Mouse (Mus musculus): ENCODE data around the gene Aldh8a1. TPM values are rescaled to one million over a fixed set of nuclear protein-coding genes. Genes with fewer than 3 reads are reported as not detected.
A peak's percentile ranks its signal among the peaks of the same experiment; 100 is the strongest.

The Aldh8a1 gene
- polyA plus RNA-seq, 1 experiment, result 0.16 TPM

- Histone ChIP-seq H3K27ac (ENCODE audit: control insufficient read depth, insufficient read depth, low read length) (no peak overlapping the region), H3K4me1 (replicated peaks; ENCODE audit: control insufficient read depth, insufficient read depth, low read length) (no peaks in the 10 kb centered on the region), H3K27me3 (ENCODE audit: control insufficient read depth, insufficient read depth, low read length) (no peaks in the 10 kb centered on the region), H3K4me3 (ENCODE audit: control insufficient read depth, insufficient read depth, low read length) (no peak overlapping the region), H3K36me3 (ENCODE audit: control insufficient read depth, insufficient read depth, low read length) (peaks cover 36% of the 10 kb centered on the region)
- DNase-seq, result no peak
- 89% methylated on average over 4 of the region's 4 CpGs for WGBS
- TF ChIP-seq POLR2A (IDR thresholded peaks at IDR 0.05; ENCODE audit: control insufficient read depth, extremely low read depth, insufficient read depth, low read length, poor library complexity) (no peak), CTCF (IDR thresholded peaks at IDR 0.05; ENCODE audit: borderline replicate concordance, control insufficient read depth, extremely low read depth, insufficient read depth, low read length, poor library complexity) (no peak)
These were observed 11.2 kb upstream of the Aldh8a1 start for GRCm38 (mm10) chr10:21365897-21366296.

GRCm38 (mm10) chr10:21366471-21366870, 10.6 kb upstream of the Aldh8a1 start:
- Histone ChIP-seq H3K36me3 (ENCODE audit: control insufficient read depth, insufficient read depth, low read length) (peaks cover 32% of the 10 kb centered on the region), H3K27me3 (ENCODE audit: control insufficient read depth, insufficient read depth, low read length) (no peaks in the 10 kb centered on the region), H3K4me1 (replicated peaks; ENCODE audit: control insufficient read depth, insufficient read depth, low read length) (no peaks in the 10 kb centered on the region), H3K4me3 (ENCODE audit: control insufficient read depth, insufficient read depth, low read length) (no peak overlapping the region), H3K27ac (ENCODE audit: control insufficient read depth, insufficient read depth, low read length) (no peak overlapping the region)
- no peak for TF ChIP-seq CTCF (IDR thresholded peaks at IDR 0.05; ENCODE audit: borderline replicate concordance, control insufficient read depth, extremely low read depth, insufficient read depth, low read length, poor library complexity)
- no peak for TF ChIP-seq POLR2A (IDR thresholded peaks at IDR 0.05; ENCODE audit: control insufficient read depth, extremely low read depth, insufficient read depth, low read length, poor library complexity)
- no peak for DNase-seq
- WGBS, result 81% methylated on average over 3 of the region's 3 CpGs

GRCm38 (mm10) chr10:21367481-21367880, 9.6 kb upstream of the Aldh8a1 start:
- 99% methylated on average over 9 of the region's 9 CpGs for WGBS
- Histone ChIP-seq H3K27me3 (ENCODE audit: control insufficient read depth, insufficient read depth, low read length) (no peaks in the 10 kb centered on the region), H3K36me3 (ENCODE audit: control insufficient read depth, insufficient read depth, low read length) (peaks cover 32% of the 10 kb centered on the region), H3K4me1 (replicated peaks; ENCODE audit: control insufficient read depth, insufficient read depth, low read length) (no peaks in the 10 kb centered on the region), H3K4me3 (ENCODE audit: control insufficient read depth, insufficient read depth, low read length) (no peak overlapping the region), H3K27ac (ENCODE audit: control insufficient read depth, insufficient read depth, low read length) (no peak overlapping the region)
- no peak for TF ChIP-seq POLR2A (IDR thresholded peaks at IDR 0.05; ENCODE audit: control insufficient read depth, extremely low read depth, insufficient read depth, low read length, poor library complexity)
- TF ChIP-seq CTCF (IDR thresholded peaks at IDR 0.05; ENCODE audit: borderline replicate concordance, control insufficient read depth, extremely low read depth, insufficient read depth, low read length, poor library complexity), result no peak
- DNase-seq, result no peak

- Histone ChIP-seq H3K27me3 (ENCODE audit: control insufficient read depth, insufficient read depth, low read length) (no peaks in the 10 kb centered on the region), H3K27ac (ENCODE audit: control insufficient read depth, insufficient read depth, low read length) (no peak overlapping the region), H3K36me3 (ENCODE audit: control insufficient read depth, insufficient read depth, low read length) (peaks cover 29% of the 10 kb centered on the region), H3K4me3 (ENCODE audit: control insufficient read depth, insufficient read depth, low read length) (no peak overlapping the region), H3K4me1 (replicated peaks; ENCODE audit: control insufficient read depth, insufficient read depth, low read length) (no peaks in the 10 kb centered on the region)
- WGBS, result 100% methylated on average over 2 of the region's 2 CpGs
- no peak for TF ChIP-seq CTCF (IDR thresholded peaks at IDR 0.05; ENCODE audit: borderline replicate concordance, control insufficient read depth, extremely low read depth, insufficient read depth, low read length, poor library complexity)
- TF ChIP-seq POLR2A (IDR thresholded peaks at IDR 0.05; ENCODE audit: control insufficient read depth, extremely low read depth, insufficient read depth, low read length, poor library complexity), result no peak
- DNase-seq, result no peak
These were observed 7.5 kb upstream of the Aldh8a1 start for GRCm38 (mm10) chr10:21369586-21369985.

- Histone ChIP-seq H3K4me3 (ENCODE audit: control insufficient read depth, insufficient read depth, low read length) (no peak overlapping the region), H3K4me1 (replicated peaks; ENCODE audit: control insufficient read depth, insufficient read depth, low read length) (no peaks in the 10 kb centered on the region), H3K27me3 (ENCODE audit: control insufficient read depth, insufficient read depth, low read length) (no peaks in the 10 kb centered on the region), H3K36me3 (ENCODE audit: control insufficient read depth, insufficient read depth, low read length) (peaks cover 20% of the 10 kb centered on the region), H3K27ac (ENCODE audit: control insufficient read depth, insufficient read depth, low read length) (no peak overlapping the region)
- TF ChIP-seq POLR2A (IDR thresholded peaks at IDR 0.05; ENCODE audit: control insufficient read depth, extremely low read depth, insufficient read depth, low read length, poor library complexity), result no peak
- TF ChIP-seq CTCF (IDR thresholded peaks at IDR 0.05; ENCODE audit: borderline replicate concordance, control insufficient read depth, extremely low read depth, insufficient read depth, low read length, poor library complexity), result no peak
- no peak for DNase-seq
- WGBS, result 98% methylated on average over 6 of the region's 6 CpGs
These were observed 4.8 kb upstream of the Aldh8a1 start for GRCm38 (mm10) chr10:21372271-21372670.

- no peak overlapping the region for H3K27ac ChIP-seq (ENCODE audit: control insufficient read depth, insufficient read depth, low read length)
- DNase-seq, result peak; percentile 49
These were observed 1.3 kb downstream of the Aldh8a1 start for GRCm38 (mm10) chr10:21378196-21378944.

More at GRCm38 (mm10) chr10:21378196-21378944, 1.3 kb downstream of the Aldh8a1 start:
- Histone ChIP-seq H3K36me3 (ENCODE audit: control insufficient read depth, insufficient read depth, low read length) (no peaks in the 10 kb centered on the region), H3K4me1 (replicated peaks; ENCODE audit: control insufficient read depth, insufficient read depth, low read length) (no peaks in the 10 kb centered on the region), H3K27me3 (ENCODE audit: control insufficient read depth, insufficient read depth, low read length) (no peaks in the 10 kb centered on the region), H3K4me3 (ENCODE audit: control insufficient read depth, insufficient read depth, low read length) (no peak overlapping the region)
- WGBS, result 62% methylated on average over 9 of the region's 9 CpGs
- TF ChIP-seq CTCF (IDR thresholded peaks at IDR 0.05; ENCODE audit: borderline replicate concordance, control insufficient read depth, extremely low read depth, insufficient read depth, low read length, poor library complexity) (no peak), POLR2A (IDR thresholded peaks at IDR 0.05; ENCODE audit: control insufficient read depth, extremely low read depth, insufficient read depth, low read length, poor library complexity) (no peak)
